Mouse (Mus musculus): ENCODE data around the gene Nbr1.

DNA sequence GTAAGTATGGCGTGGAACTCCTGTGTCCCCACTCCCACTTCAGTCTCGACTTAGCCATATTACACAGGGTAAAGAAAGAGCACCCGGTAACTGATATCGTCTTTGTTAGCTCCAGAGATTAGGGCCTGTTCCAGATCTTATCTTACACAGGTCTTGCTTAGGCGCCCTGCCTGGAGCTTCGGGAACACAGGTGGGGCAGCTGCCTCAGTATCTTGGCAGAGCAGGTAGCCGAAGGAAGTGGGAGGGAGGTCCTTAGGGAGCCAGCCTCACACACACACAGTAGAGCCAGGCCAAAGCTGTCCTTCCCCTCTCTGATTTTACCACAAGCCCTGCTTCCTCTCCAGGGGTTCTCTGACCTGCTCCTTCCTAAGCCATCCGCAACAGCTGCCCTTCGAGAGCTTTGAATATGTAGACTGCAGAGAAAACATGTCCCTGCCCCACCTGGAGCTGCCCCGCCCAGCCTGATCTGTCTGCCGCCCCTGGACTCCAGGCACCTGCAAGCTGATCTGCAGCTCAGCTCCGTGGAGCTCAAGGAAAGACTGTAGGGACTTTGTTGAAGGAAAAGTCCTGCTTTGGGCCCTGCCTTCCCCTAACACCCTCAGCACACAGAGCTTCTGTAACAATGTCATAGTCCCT is 38.2 kb downstream of the Nbr1 start:
- no peak for TF ChIP-seq CTCF (IDR thresholded peaks at IDR 0.05; ENCODE audit: low read depth, low read length)
- no peak for TF ChIP-seq POLR2A (IDR thresholded peaks at IDR 0.05; ENCODE audit: borderline replicate concordance, low read depth, low read length)
